Mouse (Mus musculus): ENCODE data around the gene Dysf. TPM values are rescaled to one million over a fixed set of nuclear protein-coding genes. Genes with fewer than 3 reads are reported as not detected.

The Dysf gene
- polyA plus RNA-seq, 1 experiment = not detected

- Histone ChIP-seq H3K4me1 (ENCODE audit: control insufficient read depth, insufficient read depth, low read length) (peaks cover 11% of the 10 kb centered on the region), H3K27ac (ENCODE audit: insufficient read depth, low read depth, low read length) (no peak overlapping the region), H3K4me3 (ENCODE audit: insufficient read depth, low read depth, low read length) (no peak overlapping the region)
- 95% methylated on average over 3 of the region's 3 CpGs for WGBS
- TF ChIP-seq POLR2A (IDR thresholded peaks at IDR 0.05; ENCODE audit: insufficient read depth, low read depth, low read length) (no peak), CTCF (IDR thresholded peaks at IDR 0.05; ENCODE audit: insufficient read depth, low read depth, low read length) (no peak)
These were observed 235.0 kb downstream of the Dysf start for GRCm38 (mm10) chr6:84243385-84243784.

GRCm38 (mm10) chr6:84246101-84246760 is 237.8 kb downstream of the Dysf start:
- Histone ChIP-seq H3K4me1 (ENCODE audit: control insufficient read depth, insufficient read depth, low read length) (peaks cover 11% of the 10 kb centered on the region), H3K4me3 (ENCODE audit: insufficient read depth, low read depth, low read length) (no peak overlapping the region), H3K27ac (ENCODE audit: insufficient read depth, low read depth, low read length) (no peak overlapping the region)
- TF ChIP-seq CTCF (IDR thresholded peaks at IDR 0.05; ENCODE audit: insufficient read depth, low read depth, low read length) = no peak
- TF ChIP-seq POLR2A (IDR thresholded peaks at IDR 0.05; ENCODE audit: insufficient read depth, low read depth, low read length) = no peak
- WGBS = 73% methylated on average over 4 of the region's 4 CpGs

- WGBS = 39% methylated on average over 5 of the region's 5 CpGs
- peaks cover 11% of the 10 kb centered on the region for H3K4me1 ChIP-seq (ENCODE audit: control insufficient read depth, insufficient read depth, low read length)
- no peak overlapping the region for H3K27ac ChIP-seq (ENCODE audit: insufficient read depth, low read depth, low read length)
- H3K4me3 ChIP-seq (ENCODE audit: insufficient read depth, low read depth, low read length) = no peak overlapping the region
- no peak for TF ChIP-seq CTCF (IDR thresholded peaks at IDR 0.05; ENCODE audit: insufficient read depth, low read depth, low read length)
- TF ChIP-seq POLR2A (IDR thresholded peaks at IDR 0.05; ENCODE audit: insufficient read depth, low read depth, low read length) = no peak
These were observed 238.6 kb downstream of the Dysf start for GRCm38 (mm10) chr6:84246979-84247378.

Other genes with a start within 250 kb of the Dysf start
- gene Ankrd53, start 245.9 kb upstream of the Dysf start, polyA plus RNA-seq (2012; ENCODE audit: insufficient read depth, insufficient read length, low replicate concordance, missing spikeins) = not detected in 2 replicates
- 568 TPM in 1 of 2 replicates, not detected in the other for gene Tex261, start 232.8 kb upstream of the Dysf start, polyA plus RNA-seq (2012; ENCODE audit: insufficient read depth, insufficient read length, low replicate concordance, missing spikeins)
- gene Nagk, start 213.6 kb upstream of the Dysf start, polyA plus RNA-seq (2012; ENCODE audit: insufficient read depth, insufficient read length, low replicate concordance, missing spikeins) = not detected in 2 replicates
- gene Paip2b, start 176.8 kb upstream of the Dysf start, polyA plus RNA-seq (2012; ENCODE audit: insufficient read depth, insufficient read length, low replicate concordance, missing spikeins) = not detected in 2 replicates
- gene Zfp638, start 141.5 kb upstream of the Dysf start, polyA plus RNA-seq (2012; ENCODE audit: insufficient read depth, insufficient read length, low replicate concordance, missing spikeins) = 241 TPM in 1 of 2 replicates, not detected in the other

All from olfactory bulb, adult 2 months (tissue).